Mouse (Mus musculus) brain, embryonic 14.5 days (tissue): ENCODE results near the gene Abcf2.

Experiments used
- CTCF ChIP-seq: fragments of 200-500 bp; IDR thresholded peaks from 2 replicates; pipeline ENCODE4 v1.5.1; 2012; ENCODE audit warnings: inconsistent platforms, mild to moderate bottlenecking, moderate library complexity, borderline replicate concordance; ENCODE audit not compliant: insufficient read depth, insufficient read length; ENCODE audit errors: extremely low read depth
- POLR2A ChIP-seq: fragments of 200-500 bp; IDR thresholded peaks from 2 replicates; pipeline ENCODE4 v1.6.1; 2012; ENCODE audit warnings: mild to moderate bottlenecking, inconsistent platforms, borderline replicate concordance; ENCODE audit not compliant: poor library complexity, insufficient read depth, insufficient read length, severe bottlenecking; ENCODE audit errors: extremely low read depth

GRCm38 (mm10) chr5:24600236-24600635 lies 23.0 kb upstream of the Abcf2 start:
- TF ChIP-seq POLR2A (no peak), CTCF (no peak)
